Mouse (Mus musculus) myocyte (in vitro differentiated cells): ENCODE data around the gene Crocc2.

ENCODE experiments used
- POLR2A ChIP-seq: IDR thresholded peaks from one replicate; pipeline ENCODE4 v1.6.1; 2011; ENCODE audit warnings: low read depth, mild to moderate bottlenecking, control low read depth, moderate library complexity; ENCODE audit not compliant: insufficient read length
- REST ChIP-seq: IDR thresholded peaks from one replicate; pipeline ENCODE4 v1.6.1; 2011; ENCODE audit warnings: mild to moderate bottlenecking, control low read depth, moderate library complexity; ENCODE audit not compliant: insufficient read depth, insufficient read length
- USF1 ChIP-seq: IDR thresholded peaks from one replicate; pipeline ENCODE4 v1.6.1; 2011; ENCODE audit warnings: low read depth, mild to moderate bottlenecking, control low read depth, moderate library complexity

GRCm38 (mm10) chr1:93220776-93221175 lies 52.3 kb downstream of the Crocc2 start:
- TF ChIP-seq POLR2A (no peak), USF1 (no peak), REST (no peak)
